Mouse (Mus musculus) erythroblast, embryonic 14.5 days (primary cell): Measurements from ENCODE around the gene Tulp2.

ENCODE experiments used
- GATA1 ChIP-seq: IDR thresholded peaks from 2 replicates; pipeline ENCODE4 v1.6.1; 2012; ENCODE audit warnings: low read length, inconsistent platforms, mixed read lengths
- TAL1 ChIP-seq: IDR thresholded peaks from 3 replicates; pipeline ENCODE4 v1.6.1; 2012; ENCODE audit warnings: low read length, inconsistent platforms, mixed read lengths

DNA sequence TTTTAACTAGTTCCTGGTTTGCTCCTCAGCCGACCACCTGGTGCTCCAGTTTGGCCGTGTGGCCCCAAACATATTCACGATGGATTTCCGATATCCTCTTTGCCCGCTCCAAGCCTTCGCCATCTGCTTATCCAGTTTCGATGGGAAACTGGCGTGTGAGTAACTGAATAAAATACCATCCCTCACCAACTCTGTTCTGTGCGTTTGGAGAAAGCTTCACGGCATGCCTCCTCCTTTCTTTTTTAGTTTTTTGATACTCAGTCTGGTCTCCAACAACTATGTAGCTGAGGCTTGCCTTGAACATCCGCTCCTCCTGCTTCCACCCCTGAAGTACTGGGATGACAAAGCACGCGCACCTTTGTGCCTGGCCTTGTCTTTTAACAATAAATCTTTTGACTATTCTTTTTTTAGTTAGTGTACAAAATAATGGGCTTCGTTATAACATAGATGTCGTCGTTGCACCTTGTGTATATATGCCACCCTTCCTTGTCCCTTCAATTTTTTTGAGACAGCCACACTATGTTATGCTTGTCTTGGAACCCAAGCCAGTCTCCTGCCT is 40.6 kb downstream of the Tulp2 start:
- no peak for TF ChIP-seq TAL1
- TF ChIP-seq GATA1: no peak
